Mouse (Mus musculus): ENCODE measurements around the gene Cyp4b1.

DNA sequence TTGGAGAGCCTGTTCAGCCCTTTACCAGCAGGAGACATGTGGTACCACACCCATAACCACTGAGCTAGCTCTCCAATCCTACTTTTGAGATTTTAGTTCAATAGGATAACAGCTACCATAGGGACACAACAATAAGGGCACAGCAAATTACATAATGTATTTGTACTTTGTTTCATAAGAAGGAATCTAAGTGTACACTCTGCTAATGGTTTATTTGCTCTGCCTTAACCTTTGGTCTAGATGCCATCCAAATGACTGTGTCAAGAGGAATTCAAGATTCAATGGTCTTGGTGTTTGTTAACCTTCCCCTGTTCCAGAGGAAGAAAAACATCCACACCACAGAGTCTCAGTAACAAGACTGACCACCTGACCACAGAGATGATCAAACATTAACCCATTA is 11.7 kb upstream of the Cyp4b1 start:
- TF ChIP-seq CTCF (conservative IDR thresholded peaks at IDR 0.05; ENCODE audit: insufficient read depth, insufficient read length, low read depth, low read length): no peak
- no peak for TF ChIP-seq POLR2A (IDR thresholded peaks at IDR 0.05; ENCODE audit: low read depth, low read length)
